In genomic region chr11:6075618-6076066, GRCm38 (mm10) we compare ENCODE assay signal across 9 mouse cellular contexts. TPM values are rescaled to one million over a fixed set of nuclear protein-coding genes. Genes with fewer than 3 reads are reported as not detected.
A peak's percentile ranks its signal among the peaks of the same experiment; 100 is the strongest.
DNase-seq lines count a peak whose midpoint lies in the region; ATAC-seq and TF ChIP-seq lines count a peak whose summit lies in the region.
"Had no signal": no experiment of that assay in that cellular context is flagged by ENCODE, and none has a peak within 500 bp of the region (broad histone marks: within the 10 kb centered on the region; RNA-seq: fewer than 3 reads in every experiment).

No protein-coding gene starts in this region.

- no peaks in the 10 kb centered on the region for H3K79me2 ChIP-seq in myocyte (ENCODE audit: control insufficient read depth, insufficient read depth)

- peak overlapping the region; percentile 31; the same call in 1 of the 2 replicates for H3K9ac ChIP-seq in heart, embryonic 14.5 days (ENCODE audit: low read length)
- H3K9ac ChIP-seq in lung, embryonic 16.5 days (ENCODE audit: low read length), result no peak overlapping the region
- H3K9ac ChIP-seq in lung, postnatal 0 days (replicated peaks; ENCODE audit: low read depth), result no peak overlapping the region
- no peak overlapping the region for H3K9ac ChIP-seq in kidney, embryonic 16.5 days (replicated peaks; ENCODE audit: low read length)
- H3K9ac ChIP-seq: liver, embryonic 15.5 days had no signal

- no peak for TF ChIP-seq POLR2A in myocyte (IDR thresholded peaks at IDR 0.05; ENCODE audit: insufficient read length, low read depth)

- no peak overlapping the region for H3K4me3 ChIP-seq in heart, embryonic 14.5 days (ENCODE audit: control insufficient read depth in 1 of 2, insufficient read depth in 1 of 2, low read depth in 1 of 2, low read length in 2 of 2)
- H3K4me3 ChIP-seq in lung, embryonic 16.5 days (ENCODE audit: low read length), result no peak overlapping the region
- H3K4me3 ChIP-seq in lung, postnatal 0 days (ENCODE audit: low read depth, low read length), result no peak overlapping the region
- H3K4me3 ChIP-seq in myocyte, result no peak overlapping the region
- H3K4me3 ChIP-seq in kidney, embryonic 16.5 days (ENCODE audit: low read length), result no peak overlapping the region
- H3K4me3 ChIP-seq: liver, embryonic 15.5 days had no signal

- no peak for TF ChIP-seq EP300 in lung, postnatal 0 days (IDR thresholded peaks at IDR 0.05)

- TF ChIP-seq CTCF in lung, postnatal 0 days (IDR thresholded peaks at IDR 0.05), result no peak

- 0 out of 2 replicates have a peak, but pooled peaks cover 3% of the 10 kb centered on the region for H3K27me3 ChIP-seq in heart, embryonic 14.5 days (ENCODE audit: control insufficient read depth, insufficient read depth, low read length)
- no peaks in the 10 kb centered on the region for H3K27me3 ChIP-seq in lung, embryonic 16.5 days (ENCODE audit: control insufficient read depth, insufficient read depth, low read depth, low read length)
- no peaks in the 10 kb centered on the region for H3K27me3 ChIP-seq in lung, postnatal 0 days (replicated peaks; ENCODE audit: insufficient read depth, low read length)
- H3K27me3 ChIP-seq in myocyte (ENCODE audit: control insufficient read depth, insufficient read depth, insufficient read length), result peaks cover 42% of the 10 kb centered on the region
- H3K27me3 ChIP-seq in kidney, embryonic 16.5 days (ENCODE audit: insufficient read depth, low read length), result no peaks in the 10 kb centered on the region

- peak overlapping the region; percentile 27; the same call in 1 of the 2 replicates for H3K4me2 ChIP-seq in heart, embryonic 14.5 days (ENCODE audit: low read length)
- H3K4me2 ChIP-seq in lung, embryonic 16.5 days (ENCODE audit: low read depth, low read length), result no peak overlapping the region
- no peak overlapping the region for H3K4me2 ChIP-seq in lung, postnatal 0 days (replicated peaks; ENCODE audit: low read depth, low read length)
- peak overlapping the region; percentile 9 for H3K4me2 ChIP-seq in myocyte (ENCODE audit: low read depth)
- H3K4me2 ChIP-seq in kidney, embryonic 16.5 days (replicated peaks; ENCODE audit: low read depth, low read length), result no peak overlapping the region
- H3K4me2 ChIP-seq: liver, embryonic 15.5 days had no signal

- H3ac ChIP-seq in myocyte (ENCODE audit: control insufficient read depth, insufficient read length), result no peak overlapping the region

- H3K4me1 ChIP-seq in heart, embryonic 14.5 days (ENCODE audit: control insufficient read depth in 2 of 2, insufficient read depth in 2 of 2, low read length in 2 of 2), result peaks cover 12 to 15% of the 10 kb centered on the region in 2 experiments
- peaks cover 3% of the 10 kb centered on the region; the same call in 1 of the 2 replicates for H3K4me1 ChIP-seq in lung, embryonic 16.5 days (replicated peaks; ENCODE audit: control insufficient read depth, insufficient read depth, low read length)
- no peaks in the 10 kb centered on the region for H3K4me1 ChIP-seq in lung, postnatal 0 days (ENCODE audit: insufficient read depth, low read depth, low read length)
- no peaks in the 10 kb centered on the region for H3K4me1 ChIP-seq in kidney, embryonic 16.5 days (ENCODE audit: insufficient read depth, low read length)
- H3K4me1 ChIP-seq: liver, embryonic 15.5 days had no signal

- WGBS in heart, embryonic 14.5 days, result 34% methylated on average over 8 of the region's 8 CpGs
- WGBS in lung, embryonic 16.5 days, result 55% methylated on average over 8 of the region's 8 CpGs
- 61% methylated on average over 8 of the region's 8 CpGs for WGBS in lung, postnatal 0 days
- WGBS in kidney, embryonic 16.5 days, result 72% methylated on average over 8 of the region's 8 CpGs

- ATAC-seq in heart, embryonic 14.5 days (ENCODE audit: insufficient number of reproducible peaks, insufficient read depth, low FRiP score, low read depth), result peak; percentile 61; the same call in 1 of the 2 replicates
- ATAC-seq in lung, embryonic 16.5 days (ENCODE audit: low read depth), result peak; percentile 28; the same call in 1 of the 2 replicates
- no peak for ATAC-seq in lung, postnatal 0 days
- ATAC-seq in kidney, embryonic 16.5 days (ENCODE audit: low FRiP score, low TSS enrichment), result no peak

- H3K27ac ChIP-seq in heart, embryonic 14.5 days (replicated peaks in 1 of 2; ENCODE audit: control insufficient read depth in 1 of 2, insufficient read depth in 1 of 2, low read depth in 2 of 2, low read length in 2 of 2), result peak overlapping the region; percentile 16 to 66; a peak in 2 of 4 replicates
- no peak overlapping the region for H3K27ac ChIP-seq in lung, embryonic 16.5 days (ENCODE audit: low read length)
- no peak overlapping the region for H3K27ac ChIP-seq in lung, postnatal 0 days (ENCODE audit: low read length)
- no peak overlapping the region for H3K27ac ChIP-seq in kidney, embryonic 16.5 days (ENCODE audit: low read length)
- H3K27ac ChIP-seq: liver, embryonic 15.5 days had no signal

- no peaks in the 10 kb centered on the region for H3K36me3 ChIP-seq in heart, embryonic 14.5 days (ENCODE audit: control insufficient read depth, insufficient read depth, low read length)
- H3K36me3 ChIP-seq in lung, embryonic 16.5 days (ENCODE audit: control insufficient read depth, insufficient read depth, low read length), result no peaks in the 10 kb centered on the region
- H3K36me3 ChIP-seq in lung, postnatal 0 days (ENCODE audit: insufficient read depth, low read length), result no peaks in the 10 kb centered on the region
- H3K36me3 ChIP-seq in myocyte (ENCODE audit: control insufficient read depth, insufficient read depth), result no peaks in the 10 kb centered on the region
- no peaks in the 10 kb centered on the region for H3K36me3 ChIP-seq in kidney, embryonic 16.5 days (ENCODE audit: insufficient read depth, low read length)
- H3K36me3 ChIP-seq: liver, embryonic 15.5 days had no signal

- DNase-seq in heart, adult 18-20 months, result no peak
- DNase-seq in lung, postnatal 0 days (ENCODE audit: low spot score), result no peak
- DNase-seq in cerebellum, adult 11-12 months, result peak; percentile 84
- no peak for DNase-seq in urinary bladder, postnatal 4 days (ENCODE audit: low spot score in 2 of 2)

- no peaks in the 10 kb centered on the region for H3K9me3 ChIP-seq in heart, embryonic 14.5 days (ENCODE audit: control insufficient read depth, low read length)
- H3K9me3 ChIP-seq in lung, embryonic 16.5 days (ENCODE audit: control insufficient read depth, low read length), result no peaks in the 10 kb centered on the region
- no peaks in the 10 kb centered on the region for H3K9me3 ChIP-seq in lung, postnatal 0 days (ENCODE audit: low read length)
- no peaks in the 10 kb centered on the region for H3K9me3 ChIP-seq in kidney, embryonic 16.5 days (ENCODE audit: low read length)
- H3K9me3 ChIP-seq: liver, embryonic 15.5 days had no signal

TF ChIP-seq in myocyte, 11 proteins besides CTCF, POLR2A, EP300 and RAD21:
- TF ChIP-seq REST (IDR thresholded peaks at IDR 0.05; ENCODE audit: insufficient read depth, insufficient read length), result no peak
- TF ChIP-seq MAX (IDR thresholded peaks at IDR 0.05; ENCODE audit: low read depth), result no peak
- TF ChIP-seq SRF (IDR thresholded peaks at IDR 0.05; ENCODE audit: control insufficient read depth, insufficient read length, low read depth), result no peak
- no peak for TF ChIP-seq CEBPB (IDR thresholded peaks at IDR 0.05; ENCODE audit: insufficient read depth, poor library complexity, severe bottlenecking)
- peak; percentile 51 for TF ChIP-seq USF1 (IDR thresholded peaks at IDR 0.05; ENCODE audit: low read depth)

RNA-seq across cellular contexts. Expression of gene Camk2b, which starts 9.5 kb away (rescaled TPM):
- 2.4 and 2.5 TPM in 2 replicates for polyA plus RNA-seq in heart, embryonic 14.5 days (2014; fragmentation: Nextera tagmentation; extraction: Ambion mirVana)
- total RNA-seq in heart, adult 18-20 months (2021), result 1 to 10 TPM; 7.2 to 8.1 TPM
- polyA plus RNA-seq in lung, embryonic 16.5 days (2015; fragmentation: Nextera tagmentation; extraction: Ambion mirVana), result 1.1 and 1.9 TPM in 2 replicates
- polyA plus RNA-seq in lung, postnatal 0 days (2015; fragmentation: Nextera tagmentation; extraction: Ambion mirVana), result 2.9 TPM in 2 replicates
- polyA plus RNA-seq in myocyte (2012; fragmentation: generic; extraction: Trizol), result 1.5 TPM
- 3.4 and 4.1 TPM in 2 replicates for polyA plus RNA-seq in kidney, embryonic 16.5 days (2015; fragmentation: Nextera tagmentation; extraction: Ambion mirVana)

Comparison
In these comparisons a context has a peak if more than half of its experiments do, and no peak if none do; other contexts are left out.
1. ATAC-seq: peak in heart, embryonic 14.5 days (single experiment) and lung, embryonic 16.5 days (single experiment); none in lung, postnatal 0 days (single experiment) and kidney, embryonic 16.5 days (single experiment).
2. H3K27ac ChIP-seq: peak in heart, embryonic 14.5 days (2 of 2); none in lung, embryonic 16.5 days (single experiment), lung, postnatal 0 days (single experiment) and kidney, embryonic 16.5 days (single experiment).
3. H3K4me2 ChIP-seq: peak in heart, embryonic 14.5 days (single experiment) and myocyte (single experiment); none in lung, embryonic 16.5 days (single experiment), lung, postnatal 0 days (single experiment) and kidney, embryonic 16.5 days (single experiment).